Mouse (Mus musculus) megakaryocyte progenitor cell, adult 5-6 weeks (primary cell): Measurements from ENCODE around the gene Dpf3. TPM values are rescaled to one million over a fixed set of nuclear protein-coding genes. Genes with fewer than 3 reads are reported as not detected.

ENCODE experiments used
- ATAC-seq: replicated peaks from 2 replicates; pipeline ENCODE4 v1.8.0; 2016; ENCODE audit warnings: mild to moderate bottlenecking, moderate TSS enrichment, inconsistent platforms; ENCODE audit not compliant: poor library complexity
- total RNA-seq, 2 experiments: library from RNA; stranded (forward) in 1 of 2; stranded (reverse) in 1 of 2; fragments of 157-497, 149-512 nt in 1 of 2; fragments of 200-1000 nt in 1 of 2; gene quantifications; 2 replicates each; pipeline versions ENCODE4 v1.2.3 to v1.2.4; 2015 to 2017

Gene Dpf3
- total RNA-seq, 2 experiments from 2014 or later: 2.1 to 2.8 TPM

DNA sequence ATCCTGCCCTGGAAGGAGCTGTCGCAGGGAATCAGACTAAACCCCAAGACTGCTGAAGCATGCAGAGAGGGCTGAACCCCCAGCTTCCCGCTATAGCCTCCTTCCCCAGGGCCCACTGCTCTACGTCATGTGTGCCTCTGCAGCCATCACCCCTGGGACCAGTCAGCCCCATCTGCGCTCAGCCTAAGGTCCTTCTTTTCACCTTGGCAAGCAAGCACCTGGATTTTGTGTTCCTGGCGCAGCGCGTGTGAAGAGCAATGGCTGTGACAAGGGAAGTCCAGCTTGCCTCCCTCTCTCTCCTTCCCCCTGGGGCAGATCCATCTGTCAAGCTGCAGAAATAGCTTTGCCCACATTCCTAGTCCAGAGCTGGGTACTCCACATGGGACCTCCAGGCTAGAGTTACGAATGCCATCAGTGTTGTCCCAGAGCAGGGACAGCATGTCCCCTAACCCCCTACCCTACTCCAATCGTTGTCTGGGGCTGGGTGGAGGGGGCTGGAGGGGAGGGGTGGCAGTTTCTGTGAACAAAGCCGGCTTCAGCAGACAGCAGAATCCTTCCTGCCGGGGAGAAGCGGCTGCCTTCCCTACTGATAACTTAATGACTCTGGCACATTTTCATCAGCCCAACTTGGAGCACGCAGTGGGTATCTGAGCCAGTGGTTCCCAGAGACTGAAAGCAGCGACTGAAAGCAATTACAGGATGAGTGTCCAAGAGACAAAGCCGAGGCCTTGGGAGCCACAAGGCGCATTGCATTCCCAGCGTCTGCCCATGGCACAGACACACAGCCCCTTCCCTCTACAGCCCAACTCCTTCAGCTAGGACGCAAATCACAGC, 185.0 kb downstream of the Dpf3 start:
- no peak for ATAC-seq

DNA sequence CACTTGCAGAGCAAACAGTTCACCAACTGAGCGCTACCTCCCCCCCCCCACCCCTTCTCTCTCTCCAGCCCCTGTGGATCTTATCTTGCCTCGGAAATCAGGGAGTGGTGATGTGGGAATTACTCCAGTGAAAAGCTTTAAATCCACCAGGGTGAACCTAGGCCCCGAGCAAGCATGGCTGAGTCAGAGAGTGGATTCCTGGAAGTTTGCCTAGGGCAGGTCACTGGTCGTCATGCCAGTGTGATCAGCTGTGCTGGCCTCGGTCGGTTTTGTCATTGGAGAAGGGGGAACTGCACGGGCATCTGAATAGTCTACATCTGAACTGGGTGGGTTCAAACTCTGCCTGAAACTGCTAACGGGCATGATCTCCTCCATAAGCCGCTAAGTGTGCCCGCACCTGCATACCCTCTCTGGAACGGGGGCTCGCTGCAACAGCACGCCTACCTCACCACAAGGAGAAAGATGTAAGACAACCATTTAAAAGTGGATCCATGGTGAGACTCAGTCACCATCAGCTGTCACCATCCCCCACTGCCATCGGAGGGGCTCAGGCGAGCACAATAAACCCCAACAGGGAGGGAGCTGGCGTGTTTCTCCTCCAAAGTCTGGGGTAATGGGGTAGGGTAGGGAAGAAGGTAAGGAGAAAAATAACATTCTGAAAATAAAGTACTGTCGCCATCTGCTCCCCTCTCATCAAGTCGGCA, 185.7 kb downstream of the Dpf3 start:
- no peak for ATAC-seq

DNA sequence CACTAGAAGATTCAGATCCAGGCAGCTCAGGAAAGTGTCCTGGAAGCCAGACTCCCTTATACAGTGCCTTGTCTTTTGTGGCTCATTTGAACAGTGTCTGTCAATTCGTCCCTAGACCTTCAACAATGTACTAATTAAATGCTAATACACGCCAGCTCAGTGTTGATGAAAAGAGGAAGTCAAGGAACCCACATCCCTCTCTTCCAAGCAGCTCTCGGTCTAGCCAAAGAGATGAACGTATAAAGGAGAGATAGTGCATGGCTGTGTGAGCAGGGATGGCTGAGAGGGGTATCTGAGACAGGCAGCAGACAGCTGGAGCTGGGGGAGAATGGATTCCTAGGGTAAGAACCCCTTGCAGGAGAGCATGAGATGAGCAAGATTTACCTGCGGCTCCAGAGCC, 189.2 kb downstream of the Dpf3 start:
- ATAC-seq: peak; percentile 50

GRCm38 (mm10) chr12:83295031-83295430, 192.5 kb downstream of the Dpf3 start:
- ATAC-seq: no peak

DNA sequence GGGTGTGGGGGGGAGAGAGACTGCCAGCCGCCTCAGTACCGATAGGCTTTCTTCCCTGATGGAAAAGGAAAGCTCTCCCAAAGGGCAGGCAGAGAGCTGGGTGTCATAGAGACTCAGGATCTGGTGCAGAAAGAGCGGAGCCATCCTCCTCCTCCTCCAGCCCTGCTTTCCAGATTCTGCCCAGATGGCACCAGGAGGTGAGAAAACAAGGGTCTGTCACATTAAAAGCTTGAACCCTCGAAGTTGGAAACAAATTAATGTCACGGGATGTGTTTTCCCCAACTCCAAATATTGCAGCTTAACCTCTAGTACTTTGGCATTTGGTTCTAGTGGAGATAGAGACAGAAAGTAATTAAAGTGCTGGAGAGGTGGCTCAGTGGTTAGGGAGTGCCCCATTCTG, 195.6 kb downstream of the Dpf3 start:
- ATAC-seq: no peak

- no peak for ATAC-seq
These were observed 200.7 kb downstream of the Dpf3 start for GRCm38 (mm10) chr12:83286496-83287492.

DNA sequence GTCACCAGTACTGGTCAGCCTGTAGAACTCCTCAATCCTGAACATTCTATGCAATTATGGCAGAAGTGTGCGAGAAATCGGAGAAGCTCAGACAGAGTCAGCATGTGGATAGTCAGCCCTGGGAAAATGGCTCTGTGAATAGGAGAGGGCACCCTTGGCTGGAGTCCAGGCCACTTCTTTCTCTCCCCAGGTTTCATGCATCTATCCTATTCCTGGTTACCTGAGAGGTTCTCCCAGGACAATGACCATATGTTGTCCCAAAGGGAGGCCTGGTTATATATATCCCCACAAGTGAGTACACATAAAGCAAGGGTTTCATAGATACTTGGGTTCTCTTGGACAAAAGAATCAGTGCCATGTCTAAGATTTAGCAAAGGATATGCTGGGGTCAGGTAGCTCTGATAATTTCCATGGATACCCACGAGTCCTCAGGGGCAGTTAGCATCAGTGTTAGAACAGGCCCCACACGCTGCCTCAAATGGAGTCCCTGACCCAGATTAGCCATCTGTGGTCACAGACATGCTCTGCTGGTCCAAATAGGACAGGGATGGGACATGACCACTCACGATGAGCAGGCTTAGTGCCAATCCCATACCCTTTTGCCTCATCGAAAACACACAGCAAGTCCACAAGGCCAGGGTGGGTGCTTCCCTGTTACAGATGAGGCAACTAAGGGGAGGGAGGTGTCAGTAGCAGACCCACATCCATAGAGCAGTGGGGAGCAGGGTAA, 203.8 kb downstream of the Dpf3 start:
- no peak for ATAC-seq

GRCm38 (mm10) chr12:83277537-83278441, 209.7 kb downstream of the Dpf3 start:
- ATAC-seq: no peak

DNA sequence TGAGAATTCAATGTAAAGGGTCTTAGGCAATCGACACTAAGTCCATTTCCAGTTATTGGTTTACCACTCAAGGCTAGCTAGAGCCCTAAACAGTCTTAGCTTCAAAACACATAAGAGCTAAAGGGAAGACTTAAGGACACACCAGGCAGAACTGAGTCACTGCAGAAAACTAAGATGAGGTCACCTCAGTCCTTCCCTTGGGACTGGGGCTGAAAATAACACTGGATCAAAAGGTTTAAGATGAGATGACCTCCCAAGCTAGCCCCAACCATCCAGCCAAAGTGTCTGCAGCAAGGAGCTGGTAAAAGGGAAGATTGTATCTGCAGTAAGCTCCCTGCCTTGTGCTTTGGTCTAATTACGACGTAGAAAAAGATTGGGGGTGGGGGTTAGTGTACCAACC, 216.3 kb downstream of the Dpf3 start:
- ATAC-seq: no peak

GRCm38 (mm10) chr12:83268504-83268922, 219.0 kb downstream of the Dpf3 start:
- no peak for ATAC-seq

DNA sequence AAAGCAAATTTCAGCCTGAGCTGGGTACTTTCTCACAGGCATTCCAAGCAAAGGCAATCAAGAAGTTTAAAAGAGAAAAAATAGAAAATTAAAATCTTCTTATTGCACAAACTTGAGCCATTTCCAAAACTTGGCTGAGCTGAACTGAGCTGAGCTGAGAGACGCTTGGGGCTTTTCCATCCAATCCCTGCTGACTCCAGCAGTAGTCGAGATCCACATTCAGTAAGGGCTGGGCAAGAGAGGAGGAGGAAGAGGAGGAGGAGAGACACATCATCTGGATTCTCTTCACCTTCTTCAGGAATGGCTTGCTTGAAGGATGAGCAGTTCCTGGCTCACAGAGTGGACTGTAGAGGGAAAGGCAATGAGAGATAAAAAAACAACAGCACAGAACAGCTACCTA, 227.0 kb downstream of the Dpf3 start:
- no peak for ATAC-seq

- ATAC-seq: no peak
These were observed 233.1 kb downstream of the Dpf3 start for GRCm38 (mm10) chr12:83254399-83254798.

DNA sequence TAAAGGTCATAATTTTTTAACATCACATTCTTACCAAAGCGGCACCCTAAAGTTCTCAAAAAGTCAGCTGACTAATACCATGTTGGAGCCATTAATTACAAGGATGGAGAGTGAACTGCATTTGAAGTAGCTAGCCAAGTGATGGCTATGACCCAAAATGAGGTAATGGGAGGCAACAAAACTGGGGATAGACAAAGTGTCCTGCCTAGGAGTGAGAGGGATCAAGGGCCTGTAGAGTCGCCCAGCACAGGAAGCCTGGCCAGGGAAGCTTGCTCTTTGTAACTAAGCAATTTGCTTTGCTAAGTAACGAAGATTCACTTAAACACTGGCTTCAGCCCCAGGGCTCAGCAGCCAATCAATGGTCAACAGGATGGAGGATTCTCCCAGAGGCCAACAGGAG, 238.4 kb downstream of the Dpf3 start:
- no peak for ATAC-seq

DNA sequence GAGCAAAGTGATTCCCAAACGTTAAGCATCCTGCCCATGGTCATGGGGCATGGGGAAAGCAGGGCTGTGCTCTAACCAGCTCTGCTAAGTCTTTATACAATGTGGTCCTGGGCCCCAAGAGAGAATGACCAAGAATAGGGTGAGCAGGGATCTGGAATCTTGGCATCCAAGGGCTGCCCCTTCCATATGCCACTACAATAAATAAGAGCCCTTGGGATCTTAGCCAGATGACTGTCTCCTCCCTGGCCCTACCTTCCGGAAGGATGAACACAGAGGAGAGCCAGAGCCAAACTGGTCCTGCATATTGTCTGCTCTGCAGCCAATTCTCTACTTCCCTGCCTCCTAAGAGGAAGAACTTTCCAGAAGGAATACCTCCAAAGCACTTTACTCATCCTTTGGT, 238.9 kb downstream of the Dpf3 start:
- ATAC-seq: no peak

DNA sequence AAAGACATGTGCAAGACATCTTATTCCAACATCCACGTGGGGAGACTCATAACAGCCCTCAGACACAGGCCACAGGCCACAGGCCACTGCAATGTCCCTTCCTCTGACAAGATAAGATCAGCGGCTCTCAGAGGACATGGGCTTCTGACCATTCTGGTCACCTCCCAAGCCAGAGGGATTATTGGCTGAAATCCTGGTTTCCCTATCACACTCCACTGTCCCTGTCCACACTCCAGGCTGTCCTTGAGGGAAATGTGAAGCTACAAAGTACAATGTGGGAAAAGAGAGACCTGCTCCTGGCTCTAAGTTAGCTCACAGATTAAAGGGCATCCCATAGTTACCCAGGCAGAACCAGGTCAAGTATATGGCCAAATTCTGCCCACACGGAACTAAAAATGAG, 239.8 kb downstream of the Dpf3 start:
- no peak for ATAC-seq

DNA sequence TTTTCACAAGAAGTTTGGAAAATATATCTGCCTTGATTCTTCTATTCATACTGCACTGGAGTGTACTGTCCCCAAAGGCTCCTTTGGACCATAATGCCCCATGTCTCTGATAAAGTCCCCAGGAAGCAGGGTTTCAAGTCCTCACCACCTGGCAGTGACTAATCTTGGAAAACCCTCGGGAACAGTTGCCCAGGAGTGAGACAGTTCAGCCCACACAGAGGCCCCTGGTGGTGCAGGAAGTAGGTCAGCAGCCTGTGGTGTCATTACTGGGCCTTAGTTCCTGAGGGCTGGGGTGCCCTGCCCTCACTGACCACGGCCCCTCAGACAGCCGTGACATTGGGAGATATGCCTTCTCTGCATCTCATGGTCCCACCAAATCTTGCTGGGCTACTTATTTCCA, 246.5 kb downstream of the Dpf3 start:
- no peak for ATAC-seq

DNA sequence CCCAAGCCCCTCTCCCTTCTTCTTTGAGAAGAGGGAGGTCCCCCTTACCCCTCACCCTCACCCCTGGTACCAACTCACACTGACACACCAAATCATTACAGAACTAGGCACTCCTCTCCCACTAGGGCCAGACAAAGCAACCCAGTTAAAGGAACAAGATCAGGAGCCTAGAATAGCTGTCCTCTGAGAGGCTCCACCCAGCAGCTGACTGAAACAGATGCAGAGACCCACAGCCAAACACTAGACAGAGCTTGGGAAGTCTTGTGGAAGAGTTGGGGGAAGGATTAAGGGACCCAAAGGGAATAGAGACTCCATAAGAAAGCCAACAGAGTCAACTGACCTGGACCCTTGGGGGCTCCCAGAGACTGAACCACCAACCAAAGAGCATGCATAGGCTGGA, 246.9 kb downstream of the Dpf3 start:
- no peak for ATAC-seq

- no peak for ATAC-seq
These were observed 251.7 kb downstream of the Dpf3 start for GRCm38 (mm10) chr12:83235781-83236180.

- no peak for ATAC-seq
These were observed 252.5 kb downstream of the Dpf3 start for GRCm38 (mm10) chr12:83234981-83235380.
